ENCODE assay signal across 9 mouse cellular contexts in genomic region chr11:77896820-77897805, GRCm38 (mm10). TPM values are rescaled to one million over a fixed set of nuclear protein-coding genes. Genes with fewer than 3 reads are reported as not detected.
DNase-seq lines count a peak whose midpoint lies in the region; ATAC-seq lines count a peak whose summit lies in the region.
"Had no signal": no experiment of that assay in that cellular context is flagged by ENCODE, and none has a peak within 500 bp of the region (broad histone marks: within the 10 kb centered on the region; RNA-seq: fewer than 3 reads in every experiment).

No protein-coding gene starts in this region.

- H3K27ac ChIP-seq in heart, embryonic 10.5 days = no peak overlapping the region
- H3K27ac ChIP-seq in forebrain, embryonic 11.5 days (ENCODE audit: low read depth, low read length) = peak overlapping the region; percentile 66
- H3K27ac ChIP-seq: liver, embryonic 13.5 days had no signal

- no peak for ATAC-seq in forebrain, embryonic 11.5 days (replicated peaks; ENCODE audit: low FRiP score)

- WGBS in heart, embryonic 10.5 days = 20% methylated on average over 23 of the region's 23 CpGs
- WGBS in forebrain, embryonic 11.5 days = 8% methylated on average over 23 of the region's 23 CpGs

- intact Hi-C loops in left cerebral cortex, postnatal 10 days (cut with DNase I) = no loop called here

- H3K36me3 ChIP-seq in heart, embryonic 10.5 days = no peaks in the 10 kb centered on the region
- H3K36me3 ChIP-seq in forebrain, embryonic 11.5 days (ENCODE audit: control insufficient read depth, insufficient read depth, low read length) = no peaks in the 10 kb centered on the region
- H3K36me3 ChIP-seq: liver, embryonic 13.5 days had no signal

- DNase-seq in heart, embryonic 10.5 days (ENCODE audit: low spot score) = no peak
- DNase-seq in heart, adult 8-10 months (ENCODE audit: low spot score) = no peak
- peak; percentile 51 for DNase-seq in R1 (ENCODE audit: low read depth, low spot score)
- DNase-seq in forebrain, embryonic 11.5 days (ENCODE audit: low spot score) = peak; percentile 61
- DNase-seq in lung, postnatal 14 days = peak; percentile 25
- no peak for DNase-seq in left cerebral cortex, postnatal 10 days (ENCODE audit: extremely low spot score in 1 of 2, low spot score in 2 of 2)
- no peak for DNase-seq in testis, postnatal 10 days (ENCODE audit: low spot score)
- no peak for DNase-seq in urinary bladder, postnatal 25 days (ENCODE audit: low spot score)
- DNase-seq: liver, embryonic 13.5 days had no signal

- peaks cover 36% of the 10 kb centered on the region for H3K4me1 ChIP-seq in heart, embryonic 10.5 days
- H3K4me1 ChIP-seq in forebrain, embryonic 11.5 days (replicated peaks; ENCODE audit: control insufficient read depth, insufficient read depth, low read length) = peaks cover 38% of the 10 kb centered on the region

- no peaks in the 10 kb centered on the region for H3K9me3 ChIP-seq in heart, embryonic 10.5 days
- H3K9me3 ChIP-seq in forebrain, embryonic 11.5 days (ENCODE audit: control insufficient read depth, low read length) = no peaks in the 10 kb centered on the region
- H3K9me3 ChIP-seq: liver, embryonic 13.5 days had no signal

- H3K4me2 ChIP-seq in forebrain, embryonic 11.5 days (ENCODE audit: low read depth, low read length, severe bottlenecking) = peak overlapping the region; percentile 44
- H3K4me2 ChIP-seq: liver, embryonic 13.5 days had no signal

- H3K27me3 ChIP-seq in heart, embryonic 10.5 days (ENCODE audit: insufficient read depth, poor library complexity, severe bottlenecking) = peaks cover 59% of the 10 kb centered on the region
- no peaks in the 10 kb centered on the region for H3K27me3 ChIP-seq in forebrain, embryonic 11.5 days (ENCODE audit: control insufficient read depth, insufficient read depth, low read length)

- peak overlapping the region; percentile 43 for H3K9ac ChIP-seq in forebrain, embryonic 11.5 days (ENCODE audit: low read length)
- H3K9ac ChIP-seq: liver, embryonic 13.5 days had no signal

- H3K4me3 ChIP-seq in heart, embryonic 10.5 days = peak overlapping the region; percentile 38; the same call in 1 of the 2 replicates
- peak overlapping the region; percentile 14; the same call in 1 of the 2 replicates for H3K4me3 ChIP-seq in forebrain, embryonic 11.5 days (ENCODE audit: low read depth, low read length)
- H3K4me3 ChIP-seq: liver, embryonic 13.5 days had no signal

RNA-seq across cellular contexts. Expression of gene Pipox, which starts 3.2 kb away (rescaled TPM):
- polyA plus RNA-seq in heart, embryonic 10.5 days (2016; fragmentation: Nextera tagmentation; extraction: Ambion mirVana) = 2.0 and 3.0 TPM in 2 replicates
- total RNA-seq in heart, adult 8-10 months (2022) = under 1 TPM; 0.43 to 0.82 (median 0.59) TPM
- polyA plus RNA-seq in forebrain, embryonic 11.5 days (2014; fragmentation: Nextera tagmentation; extraction: Ambion mirVana) = 13.6 and 16.0 TPM in 2 replicates
- total RNA-seq in left cerebral cortex, postnatal 10 days (2021) = 1 to 10 TPM in 1 of 2 experiments, under 1 TPM in 1; 0.49 to 1.6 TPM

RNA-seq across cellular contexts. Expression of gene Sez6, which starts 33.5 kb away (rescaled TPM):
- 0.05 and 0.30 TPM in 2 replicates for polyA plus RNA-seq in heart, embryonic 10.5 days (2016; fragmentation: Nextera tagmentation; extraction: Ambion mirVana)
- total RNA-seq in heart, adult 8-10 months (2022) = under 1 TPM; 0.19 to 0.84 (median 0.52) TPM
- polyA plus RNA-seq in forebrain, embryonic 11.5 days (2014; fragmentation: Nextera tagmentation; extraction: Ambion mirVana) = 14.3 and 16.7 TPM in 2 replicates
- total RNA-seq in left cerebral cortex, postnatal 10 days (2021) = 100 to 1,000 TPM; 226 to 231 TPM

Comparison
In these comparisons a context has a peak if more than half of its experiments do, and no peak if none do; other contexts are left out.
1. DNase-seq: peak in R1 (single experiment), forebrain, embryonic 11.5 days (single experiment) and lung, postnatal 14 days (single experiment); none in heart, embryonic 10.5 days (single experiment), heart, adult 8-10 months (single experiment), left cerebral cortex, postnatal 10 days (0 of 2), testis, postnatal 10 days (single experiment) and urinary bladder, postnatal 25 days (single experiment).
2. RNA of gene Sez6, which starts 33.5 kb away (total RNA-seq): 226 to 231 TPM in left cerebral cortex, postnatal 10 days; 0.19 to 0.84 TPM in heart, adult 8-10 months; every median in the first group is over 100 times any median in the second.